Mouse (Mus musculus) testis, adult 2 months (tissue): ENCODE measurements around the gene Usp34. TPM values are rescaled to one million over a fixed set of nuclear protein-coding genes. Genes with fewer than 3 reads are reported as not detected.
A peak's percentile ranks its signal among the peaks of the same experiment; 100 is the strongest.

Source experiments
- H3K27ac ChIP-seq: fragments of 200-500 bp; 2 replicates; pipeline ENCODE4 v1.5.1; 2012; ENCODE audit warnings: low read depth, low read length; ENCODE audit not compliant: control insufficient read depth, insufficient read depth
- H3K27me3 ChIP-seq: fragments of 200-500 bp; 2 replicates; pipeline ENCODE4 v1.6.1; 2012; ENCODE audit warnings: mild to moderate bottlenecking, low read length, moderate library complexity; ENCODE audit not compliant: control insufficient read depth, insufficient read depth
- H3K36me3 ChIP-seq: fragments of 200-500 bp; 2 replicates; pipeline ENCODE4 v1.6.1; 2012; ENCODE audit warnings: mild to moderate bottlenecking, low read length; ENCODE audit not compliant: control insufficient read depth, insufficient read depth
- H3K4me1 ChIP-seq: fragments of 200-500 bp; 2 replicates; pipeline ENCODE4 v1.6.1; 2012; ENCODE audit warnings: low read length; ENCODE audit not compliant: control insufficient read depth, insufficient read depth
- H3K4me3 ChIP-seq: fragments of 200-500 bp; 2 replicates; pipeline ENCODE4 v1.5.1; 2012; ENCODE audit warnings: low read depth, mild to moderate bottlenecking, low read length, moderate library complexity, mixed read lengths; ENCODE audit not compliant: control insufficient read depth
- CTCF ChIP-seq: fragments of 200-500 bp; IDR thresholded peaks from 2 replicates; pipeline ENCODE4 v1.5.1; 2012; ENCODE audit warnings: low read depth, mild to moderate bottlenecking, inconsistent platforms, low read length, moderate library complexity; ENCODE audit not compliant: control insufficient read depth, insufficient read depth, insufficient replicate concordance
- POLR2A ChIP-seq: fragments of 200-500 bp; IDR thresholded peaks from 2 replicates; pipeline ENCODE4 v1.6.1; 2012; ENCODE audit warnings: low read depth, mild to moderate bottlenecking, inconsistent platforms, low read length, moderate library complexity; ENCODE audit not compliant: control insufficient read depth
- polyA plus RNA-seq: library from polyadenylated mRNA; depleted of rRNA; stranded (reverse); fragments of >200 nt; gene quantifications from 2 replicates; pipeline ENCODE4 v1.2.3, GENCODE M21; 2012; rRNA removed

Gene Usp34
- polyA plus RNA-seq = 14.9 and 23.4 TPM in 2 replicates

DNA sequence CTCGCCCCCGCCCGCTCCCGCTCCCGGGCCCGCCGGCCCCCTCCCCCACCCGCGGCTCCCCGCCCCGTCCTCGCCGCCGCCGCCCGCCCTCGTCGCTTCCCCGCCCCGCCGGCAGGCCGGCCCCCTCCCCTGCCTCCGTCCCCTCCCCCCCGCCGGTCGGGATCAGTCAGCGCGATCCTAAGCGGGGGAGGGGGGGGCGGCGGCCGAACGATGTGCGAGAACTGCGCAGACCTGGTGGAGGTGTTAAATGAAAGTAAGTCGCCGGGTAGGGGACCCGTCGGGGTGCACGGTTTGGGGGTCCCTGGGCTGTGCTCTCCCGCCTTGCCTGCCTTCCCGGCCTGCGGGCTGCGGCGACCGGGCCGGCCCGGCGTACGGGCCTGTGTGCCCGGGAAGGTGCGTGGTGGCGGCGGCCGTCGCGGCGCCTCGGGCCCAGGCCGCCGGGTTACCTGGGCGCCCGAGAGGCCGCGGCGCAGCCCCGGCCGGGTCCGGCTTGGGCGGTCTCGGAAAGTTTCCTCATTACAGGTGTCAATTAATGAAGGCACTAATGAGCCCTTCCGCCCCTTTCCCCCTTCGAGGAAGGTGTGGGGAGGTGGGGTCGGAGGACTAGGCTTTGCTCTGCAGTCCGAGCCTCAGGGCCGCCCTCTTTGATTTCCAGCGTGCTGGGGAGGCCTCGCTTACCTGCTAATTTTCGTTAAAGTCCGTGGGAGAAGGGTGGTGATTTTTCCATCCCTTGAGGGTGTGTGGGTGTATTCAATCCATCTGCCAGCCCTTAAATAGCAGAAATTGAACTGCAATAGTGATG, at the start of gene Usp34:
Gene Usp34 (plus strand): TSS at position 132 of the 802 bp plus-strand sequence.
- Histone ChIP-seq H3K4me1 (peaks cover 2% of the 10 kb centered on the region; the same call in 1 of the 2 replicates), H3K36me3 (no peaks in the 10 kb centered on the region), H3K27ac (peak within 1 kb of the TSS; percentile 97), H3K27me3 (no peaks in the 10 kb centered on the region), H3K4me3 (peak within 1 kb of the TSS; percentile 98)
- TF ChIP-seq CTCF (no peak), POLR2A (no peak)

DNA sequence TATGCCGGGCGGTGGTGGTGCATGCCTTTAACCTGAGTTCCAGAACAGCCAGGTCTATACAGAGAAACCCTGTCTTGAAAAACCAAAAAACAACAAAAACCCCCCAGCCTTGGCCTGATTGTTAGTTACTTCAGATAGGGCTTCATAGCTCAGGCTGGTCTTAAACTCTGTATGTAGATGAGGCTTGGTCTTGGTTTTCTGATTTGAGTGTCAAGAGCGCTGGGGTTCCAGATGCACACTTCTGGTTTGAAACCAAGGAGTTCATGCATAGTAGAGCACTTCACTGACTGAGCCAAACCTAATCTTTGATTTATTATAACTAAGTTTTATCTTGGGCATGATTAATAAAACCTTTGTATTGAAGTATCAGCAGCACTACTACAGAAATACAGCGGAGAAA, 47.6 kb upstream of the Usp34 start:
- peaks cover 2% of the 10 kb centered on the region for H3K36me3 ChIP-seq

DNA sequence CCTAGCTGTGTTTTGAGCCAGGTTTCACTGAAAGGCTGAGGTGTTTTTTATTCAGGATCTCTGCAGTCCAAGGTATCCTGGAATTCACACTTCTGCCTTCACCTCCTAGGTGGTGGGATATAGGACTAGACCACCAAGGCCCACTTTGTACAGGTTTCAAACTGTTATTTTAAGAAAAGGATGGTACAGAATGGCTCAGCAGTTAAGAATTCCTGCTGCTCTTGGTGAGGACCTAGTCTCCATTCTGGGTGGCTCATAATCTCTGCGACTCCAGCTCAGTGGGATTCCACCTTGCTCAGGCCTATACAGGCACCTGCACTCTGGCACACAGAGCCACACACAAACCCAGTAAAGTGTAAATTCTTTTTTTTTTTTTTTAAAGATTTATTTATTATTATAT, 47.2 kb upstream of the Usp34 start:
- peaks cover 17% of the 10 kb centered on the region for H3K4me1 ChIP-seq
- TF ChIP-seq CTCF = no peak
- no peak for TF ChIP-seq POLR2A
- H3K27ac ChIP-seq = no peak overlapping the region
- H3K36me3 ChIP-seq = peaks cover 2% of the 10 kb centered on the region
- H3K27me3 ChIP-seq = no peaks in the 10 kb centered on the region
- no peak overlapping the region for H3K4me3 ChIP-seq

More for the DNA sequence above, 47.6 kb upstream of the Usp34 start:
- Histone ChIP-seq H3K4me3 (no peak overlapping the region), H3K27me3 (no peaks in the 10 kb centered on the region), H3K27ac (no peak overlapping the region), H3K4me1 (peaks cover 19% of the 10 kb centered on the region)
- TF ChIP-seq CTCF = no peak
- no peak for TF ChIP-seq POLR2A

DNA sequence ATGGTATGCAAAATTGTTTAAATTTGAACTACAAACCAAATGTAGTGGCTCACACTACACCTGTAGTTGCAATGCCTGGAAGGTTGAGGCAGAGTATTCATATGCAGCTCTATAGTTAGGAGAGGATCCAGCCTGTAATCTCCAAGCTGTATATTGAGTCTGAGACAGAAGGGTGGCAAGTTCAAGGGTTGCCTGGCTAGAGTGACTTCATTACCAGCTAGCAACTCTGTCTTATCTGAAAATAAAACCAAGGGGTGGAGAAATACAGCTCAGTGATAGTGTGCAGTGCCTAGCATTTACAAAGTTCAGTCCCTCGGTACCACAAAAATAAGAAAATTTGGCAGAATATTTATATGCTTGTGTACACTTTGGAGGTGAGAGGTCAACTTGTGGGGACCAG, 46.5 kb upstream of the Usp34 start:
- Histone ChIP-seq H3K4me1 (peaks cover 12% of the 10 kb centered on the region), H3K27me3 (no peaks in the 10 kb centered on the region), H3K36me3 (peaks cover 2% of the 10 kb centered on the region), H3K27ac (no peak overlapping the region), H3K4me3 (no peak overlapping the region)
- TF ChIP-seq POLR2A = no peak
- TF ChIP-seq CTCF = no peak

DNA sequence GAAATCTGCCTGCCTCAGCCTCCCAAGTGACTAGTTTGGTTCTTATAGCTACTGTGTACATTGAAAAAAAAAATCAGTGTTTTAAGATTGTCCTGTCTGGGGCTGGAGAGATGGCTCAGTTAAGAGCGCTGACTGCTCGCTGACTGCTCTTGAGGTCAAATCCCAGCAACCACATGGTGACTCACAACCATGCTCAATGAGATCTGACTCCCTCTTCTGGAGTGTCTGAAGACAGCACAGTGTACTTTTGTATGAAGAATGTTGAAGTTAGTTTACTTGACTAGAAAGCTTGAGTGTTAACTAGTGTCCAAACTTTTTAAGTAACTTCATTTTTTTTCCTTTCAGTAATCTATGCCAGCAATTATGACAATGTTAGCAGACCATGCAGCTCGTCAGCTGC, 45.2 kb upstream of the Usp34 start:
- peaks cover 2% of the 10 kb centered on the region for H3K36me3 ChIP-seq
- no peak overlapping the region for H3K4me3 ChIP-seq

DNA sequence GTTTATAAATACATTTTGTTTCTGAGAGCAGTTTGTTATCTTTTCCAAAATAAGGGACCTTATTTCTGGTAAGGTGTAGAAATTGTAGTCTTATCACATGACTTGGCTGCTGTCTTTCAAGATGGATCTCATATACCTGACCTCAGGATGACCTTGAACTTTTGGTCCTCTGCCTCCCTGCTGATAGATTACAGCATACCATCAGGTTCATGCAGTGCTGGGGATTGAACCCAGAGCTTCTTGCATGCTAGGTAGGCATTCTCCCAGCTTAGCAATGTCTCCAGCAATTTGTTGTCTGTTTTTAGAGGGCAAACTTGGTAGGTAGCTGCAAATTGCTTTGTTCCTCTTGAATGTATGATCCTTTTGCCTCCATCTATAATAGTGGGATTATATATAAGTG, 41.7 kb upstream of the Usp34 start:
- Histone ChIP-seq H3K4me1 (no peaks in the 10 kb centered on the region), H3K27ac (no peak overlapping the region), H3K27me3 (no peaks in the 10 kb centered on the region), H3K4me3 (no peak overlapping the region), H3K36me3 (peaks cover 2% of the 10 kb centered on the region)
- no peak for TF ChIP-seq CTCF

More for the DNA sequence above, 45.2 kb upstream of the Usp34 start:
- Histone ChIP-seq H3K27ac (no peak overlapping the region), H3K27me3 (no peaks in the 10 kb centered on the region), H3K4me1 (peaks cover 12% of the 10 kb centered on the region)
- TF ChIP-seq CTCF (no peak), POLR2A (no peak)

DNA sequence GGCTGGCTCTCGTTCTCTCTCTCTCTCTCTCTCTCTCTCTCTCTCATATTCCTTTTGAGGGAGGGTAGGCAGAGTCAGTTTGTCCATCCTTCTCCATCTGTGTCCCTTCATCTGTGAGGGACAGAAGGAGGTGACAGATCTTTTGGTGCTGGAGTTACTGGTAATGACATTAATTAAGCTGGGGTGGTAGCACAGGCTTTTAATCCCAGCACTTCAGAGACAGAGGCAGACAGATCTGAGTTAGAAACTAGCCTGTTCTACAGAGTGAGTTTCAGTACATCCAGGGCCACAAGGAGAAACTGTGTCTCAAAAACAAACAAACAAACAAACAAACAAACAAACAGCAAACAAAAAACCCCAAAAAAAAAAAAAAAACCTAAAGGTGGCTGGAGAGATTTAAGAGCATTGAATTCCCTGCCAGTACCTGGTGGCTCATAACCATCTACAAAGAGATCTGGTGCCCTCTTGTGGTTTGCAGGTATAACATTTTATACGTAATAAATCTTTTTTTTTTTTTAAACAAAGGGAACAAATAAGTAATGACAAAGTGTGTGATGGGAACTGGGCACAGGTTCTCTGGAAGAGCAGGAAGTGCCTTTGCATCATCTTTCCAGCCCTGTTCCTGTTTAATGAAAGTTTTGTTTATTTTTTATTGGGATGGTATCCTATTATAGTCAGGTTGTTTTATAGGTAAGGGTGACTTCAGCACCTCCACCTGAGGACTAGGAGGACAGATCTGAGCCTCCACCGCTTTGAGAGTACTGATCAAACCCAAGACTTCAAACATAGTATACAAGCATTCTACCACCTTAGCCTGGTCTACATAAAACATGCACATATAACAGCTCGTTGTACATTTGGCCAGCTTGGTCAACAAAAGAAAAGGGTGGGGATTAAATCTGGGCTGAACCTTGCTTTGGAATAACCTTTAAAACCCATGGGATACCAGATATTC, 34.6 kb upstream of the Usp34 start:
- TF ChIP-seq POLR2A (no peak), CTCF (no peak)
- Histone ChIP-seq H3K27ac (no peak overlapping the region), H3K36me3 (peaks cover 2% of the 10 kb centered on the region; the same call in 1 of the 2 replicates), H3K4me1 (no peaks in the 10 kb centered on the region), H3K27me3 (no peaks in the 10 kb centered on the region), H3K4me3 (no peak overlapping the region)
